Mouse (Mus musculus) bone marrow, adult 2 months (tissue): ENCODE results near the gene Kdm7a. TPM values are rescaled to one million over a fixed set of nuclear protein-coding genes. Genes with fewer than 3 reads are reported as not detected.

Experiments
- H3K27ac ChIP-seq: fragments of 200-500 bp; 2 replicates; pipeline ENCODE4 v1.5.1; 2012; ENCODE audit warnings: low read depth, mild to moderate bottlenecking, control low read depth, inconsistent platforms, low read length; ENCODE audit not compliant: control insufficient read depth, poor library complexity, insufficient read depth
- H3K4me1 ChIP-seq: fragments of 200-500 bp; 2 replicates; pipeline ENCODE4 v1.6.1; 2011; ENCODE audit warnings: low read length; ENCODE audit not compliant: control insufficient read depth, insufficient read depth
- H3K4me3 ChIP-seq: fragments of 200-500 bp; replicated peaks from 2 replicates; pipeline ENCODE3; 2011; ENCODE audit warnings: mild to moderate bottlenecking, low read depth, low read length, control low read depth; ENCODE audit not compliant: control insufficient read depth
- CTCF ChIP-seq: fragments of 200-500 bp; IDR thresholded peaks from 2 replicates; pipeline ENCODE4 v1.5.1; 2011; ENCODE audit warnings: low read length, control low read depth; ENCODE audit not compliant: control insufficient read depth, insufficient read depth
- POLR2A ChIP-seq: fragments of 200-500 bp; IDR thresholded peaks from 2 replicates; pipeline ENCODE4 v1.6.1; 2011; ENCODE audit warnings: low read depth, mild to moderate bottlenecking, control low read depth, low read length, borderline replicate concordance; ENCODE audit not compliant: control insufficient read depth
- WGBS: fragments of 180-500 bp; shearing (Covaris S2); methylation state at CpG from one replicate; pipeline ENCODE4 v1.1.7; 2018; 5-methylcytosine and 5-hydroxymethylcytosine counted together
- polyA plus RNA-seq: library from polyadenylated mRNA; stranded (reverse); fragments of >200 nt; gene quantifications from 2 replicates; pipeline ENCODE4 v1.2.4, GENCODE M21; 2011; ENCODE audit warnings: low replicate concordance; ENCODE audit not compliant: missing spikeins, insufficient read depth, insufficient read length

The Kdm7a gene
- polyA plus RNA-seq, 1 experiment = 15.3 TPM

GRCm38 (mm10) chr6:39124719-39125118, 81.9 kb downstream of the Kdm7a start:
- no peaks in the 10 kb centered on the region for H3K4me1 ChIP-seq
- no peak overlapping the region for H3K27ac ChIP-seq
- no peak overlapping the region for H3K4me3 ChIP-seq
- TF ChIP-seq POLR2A = no peak
- no peak for TF ChIP-seq CTCF

GRCm38 (mm10) chr6:39120685-39121084, 85.9 kb downstream of the Kdm7a start:
- WGBS = 19% methylated on average over 3 of the region's 3 CpGs
- peaks cover 1% of the 10 kb centered on the region; the same call in 1 of the 2 replicates for H3K4me1 ChIP-seq
- TF ChIP-seq CTCF (no peak), POLR2A (no peak)
- H3K4me3 ChIP-seq = no peak overlapping the region
- no peak overlapping the region for H3K27ac ChIP-seq

GRCm38 (mm10) chr6:39118456-39118881, 88.1 kb downstream of the Kdm7a start:
- peak overlapping the region; percentile 93 for H3K27ac ChIP-seq
- 5% methylated on average over 49 of the region's 49 CpGs for WGBS

GRCm38 (mm10) chr6:39117584-39118455, 88.8 kb downstream of the Kdm7a start, which contains the start of gene Parp12:
Gene Parp12, minus strand, starts transcription at chr6:39118349.
- H3K4me3 ChIP-seq = peak within 1 kb of the TSS; percentile 91
- 1% methylated on average over 101 of the region's 101 CpGs for WGBS
- TF ChIP-seq POLR2A (peak; percentile 44; the same call in 1 of the 2 replicates), CTCF (no peak)
- peaks cover 1% of the 10 kb centered on the region; the same call in 1 of the 2 replicates for H3K4me1 ChIP-seq
- peak within 1 kb of the TSS; percentile 93 for H3K27ac ChIP-seq

More at GRCm38 (mm10) chr6:39118456-39118881, 88.1 kb downstream of the Kdm7a start:
- Histone ChIP-seq H3K4me1 (peaks cover 1% of the 10 kb centered on the region; the same call in 1 of the 2 replicates), H3K4me3 (peak overlapping the region; percentile 91)
- no peak for TF ChIP-seq POLR2A
- TF ChIP-seq CTCF = no peak

GRCm38 (mm10) chr6:39115438-39115837, 91.2 kb downstream of the Kdm7a start:
- 86% methylated on average over 1 of the region's 1 CpGs for WGBS
- TF ChIP-seq POLR2A = no peak
- no peak for TF ChIP-seq CTCF
- no peak overlapping the region for H3K4me3 ChIP-seq
- H3K4me1 ChIP-seq = peaks cover 1% of the 10 kb centered on the region; the same call in 1 of the 2 replicates
- H3K27ac ChIP-seq = no peak overlapping the region

- no peak for TF ChIP-seq POLR2A
- no peak for TF ChIP-seq CTCF
- peaks cover 1% of the 10 kb centered on the region; the same call in 1 of the 2 replicates for H3K4me1 ChIP-seq
- no peak overlapping the region for H3K27ac ChIP-seq
- no peak overlapping the region for H3K4me3 ChIP-seq
- 92% methylated on average over 3 of the region's 3 CpGs for WGBS
These were observed 93.4 kb downstream of the Kdm7a start for GRCm38 (mm10) chr6:39113141-39113540.

- TF ChIP-seq CTCF = no peak
- no peak for TF ChIP-seq POLR2A
- no peak overlapping the region for H3K4me3 ChIP-seq
- H3K4me1 ChIP-seq = peaks cover 1% of the 10 kb centered on the region; the same call in 1 of the 2 replicates
- WGBS = 82% methylated on average over 3 of the region's 3 CpGs
- no peak overlapping the region for H3K27ac ChIP-seq
These were observed 93.9 kb downstream of the Kdm7a start for GRCm38 (mm10) chr6:39112701-39113100.

GRCm38 (mm10) chr6:39106812-39107211, 99.8 kb downstream of the Kdm7a start:
- H3K27ac ChIP-seq = no peak overlapping the region
- 87% methylated on average over 2 of the region's 2 CpGs for WGBS
- H3K4me1 ChIP-seq = no peaks in the 10 kb centered on the region
- 0 out of 2 replicates have a peak, but pooled peaks have one; percentile 25 for TF ChIP-seq CTCF
- no peak for TF ChIP-seq POLR2A
- no peak overlapping the region for H3K4me3 ChIP-seq

- TF ChIP-seq CTCF = no peak
- TF ChIP-seq POLR2A = no peak
- Histone ChIP-seq H3K27ac (no peak overlapping the region), H3K4me1 (no peaks in the 10 kb centered on the region), H3K4me3 (no peak overlapping the region)
- 82% methylated on average over 4 of the region's 4 CpGs for WGBS
These were observed 102.0 kb downstream of the Kdm7a start for GRCm38 (mm10) chr6:39104631-39105030.

Other genes starting within 250 kb of the Kdm7a start
- gene Parp12, start 88.4 kb downstream of the Kdm7a start, polyA plus RNA-seq = 6.2 and 9.4 TPM in 2 replicates
- gene Slc37a3, start 170.9 kb upstream of the Kdm7a start, polyA plus RNA-seq = 9.4 and 13.6 TPM in 2 replicates
- gene Rab19, start 174.4 kb upstream of the Kdm7a start, polyA plus RNA-seq = 2.3 and 2.9 TPM in 2 replicates
- gene Mkrn1, start 213.7 kb upstream of the Kdm7a start, polyA plus RNA-seq = 291 and 446 TPM in 2 replicates